Mouse (Mus musculus) ES-Bruce4 (cell line): ENCODE results near the gene Frmd4a.

Experiments
- CTCF ChIP-seq: IDR thresholded peaks from one replicate; pipeline ENCODE4 v1.8.1; 2011; ENCODE audit warnings: low read depth, low read length
- POLR2A ChIP-seq: IDR thresholded peaks from one replicate; pipeline ENCODE4 v1.8.1; 2011; ENCODE audit warnings: low read length; ENCODE audit not compliant: insufficient read depth

DNA sequence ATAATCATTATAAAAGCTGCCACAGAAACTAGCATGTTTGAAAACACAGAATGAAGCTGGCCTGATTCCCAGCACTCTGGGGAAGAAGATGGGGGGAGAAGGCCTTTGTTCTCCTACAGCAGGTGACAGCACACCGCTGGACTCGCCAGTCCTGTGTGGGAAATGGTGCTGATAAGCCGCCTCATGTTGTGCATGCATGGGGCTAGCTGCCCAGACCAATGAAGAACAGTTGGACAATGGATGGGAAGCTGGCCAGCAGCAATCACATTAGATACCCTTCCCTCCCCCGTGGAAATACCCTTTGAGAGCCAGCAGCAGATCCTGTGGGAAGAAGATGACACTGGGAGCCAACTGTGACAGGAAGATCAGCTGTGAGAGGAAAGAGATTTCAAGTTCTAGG is 210.0 kb downstream of the Frmd4a start:
- TF ChIP-seq CTCF (no peak), POLR2A (no peak)
